ENCODE assay signal across 20 mouse cellular contexts in genomic region chr7:46916376-46916775, GRCm38 (mm10). TPM values are rescaled to one million over a fixed set of nuclear protein-coding genes. Genes with fewer than 3 reads are reported as not detected.
"Had no signal": no experiment of that assay in that cellular context is flagged by ENCODE, and none has a peak within 500 bp of the region (broad histone marks: within the 10 kb centered on the region; RNA-seq: fewer than 3 reads in every experiment).

No protein-coding gene starts in this region.

- H3K27ac ChIP-seq: liver, embryonic 13.5 days; liver, embryonic 15.5 days; midbrain, embryonic 10.5 days; midbrain, embryonic 12.5 days; neural tube, embryonic 12.5 days; stomach, embryonic 15.5 days had no signal

- H3K27me3 ChIP-seq: liver, embryonic 13.5 days; liver, embryonic 15.5 days; midbrain, embryonic 12.5 days; neural tube, embryonic 12.5 days; stomach, embryonic 15.5 days had no signal

- DNase-seq: liver, embryonic 13.5 days; lung, adult 18-20 months; lung, embryonic 14.5 days; lung, postnatal 14 days; lung, postnatal 4 days; midbrain, embryonic 14.5 days; right cerebral cortex, postnatal 14 days; thymus, adult 18-20 months; thymus, postnatal 14 days; thymus, postnatal 36 days had no signal

- H3K9ac ChIP-seq: liver, embryonic 13.5 days; liver, embryonic 15.5 days; lung, embryonic 14.5 days; midbrain, embryonic 12.5 days; neural tube, embryonic 12.5 days; stomach, embryonic 15.5 days had no signal

- H3K9me3 ChIP-seq: liver, embryonic 13.5 days; liver, embryonic 15.5 days; midbrain, embryonic 10.5 days; midbrain, embryonic 12.5 days; neural tube, embryonic 12.5 days; stomach, embryonic 15.5 days had no signal

- H3K4me3 ChIP-seq: liver, embryonic 13.5 days; liver, embryonic 15.5 days; midbrain, embryonic 12.5 days; myocyte; neural tube, embryonic 12.5 days; stomach, embryonic 15.5 days had no signal

- ATAC-seq: midbrain, embryonic 16.5 days had no signal

- H3K4me2 ChIP-seq: liver, embryonic 13.5 days; liver, embryonic 15.5 days; lung, embryonic 14.5 days; midbrain, embryonic 12.5 days; stomach, embryonic 15.5 days had no signal

RNA-seq across cellular contexts. Expression of gene Ldhc, which starts 55.4 kb away (rescaled TPM):
- total RNA-seq: megakaryocyte-erythroid progenitor cell, adult 5-6 weeks had no signal
- polyA plus RNA-seq: midbrain, embryonic 10.5 days; neural tube, embryonic 12.5 days; spleen, adult 2 months; thymus, postnatal 0 days had no signal
